In the genomic region with DNA sequence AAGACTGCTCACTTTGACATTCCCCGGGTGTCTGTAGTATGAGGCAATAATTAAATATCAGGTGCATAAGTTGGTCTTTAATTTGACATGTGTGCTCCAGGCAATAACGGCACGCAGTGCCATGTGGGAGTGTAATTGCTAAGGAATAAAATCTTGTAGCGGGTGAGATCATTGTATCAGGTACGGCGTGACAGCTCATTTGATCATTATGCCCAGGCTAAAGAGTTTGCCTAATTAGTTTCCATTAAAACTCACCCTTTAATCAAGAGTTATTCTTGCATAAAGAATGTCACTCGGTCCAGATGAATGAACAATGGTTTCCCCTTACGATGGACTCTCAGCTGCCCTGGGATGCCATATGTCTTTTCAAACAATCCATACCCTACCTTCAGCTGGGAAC, we compare ENCODE assay signal across 21 mouse cellular contexts.
DNase-seq lines count a peak whose midpoint lies in the region; ATAC-seq and TF ChIP-seq lines count a peak whose summit lies in the region.
"Had no signal": no experiment of that assay in that cellular context is flagged by ENCODE, and none has a peak within 500 bp of the region (broad histone marks: within the 10 kb centered on the region; RNA-seq: fewer than 3 reads in every experiment).

No protein-coding gene starts in this region.

- no peak for TF ChIP-seq CTCF in hindbrain, postnatal 0 days (IDR thresholded peaks at IDR 0.05; ENCODE audit: low read depth)

- H3K4me3 ChIP-seq in hindbrain, postnatal 0 days (ENCODE audit: low read length) = no peak overlapping the region
- H3K4me3 ChIP-seq in hindbrain, embryonic 11.5 days (ENCODE audit: low read depth, low read length) = no peak overlapping the region
- no peak overlapping the region for H3K4me3 ChIP-seq in neural tube, embryonic 14.5 days (ENCODE audit: low read depth, low read length)
- no peak overlapping the region for H3K4me3 ChIP-seq in forebrain, embryonic 15.5 days
- H3K4me3 ChIP-seq: embryonic facial prominence, embryonic 13.5 days; heart, embryonic 10.5 days; hindbrain, embryonic 13.5 days; intestine, embryonic 15.5 days had no signal

- peak; percentile 3 for DNase-seq in hindbrain, postnatal 0 days (ENCODE audit: low spot score)
- DNase-seq in hindbrain, embryonic 11.5 days (ENCODE audit: low spot score) = no peak
- DNase-seq in neural tube, embryonic 10.5 days (ENCODE audit: extremely low spot score, low spot score) = no peak
- DNase-seq in cerebellum, postnatal 4 days (ENCODE audit: low spot score in 2 of 2) = no peak
- DNase-seq: adrenal gland, adult 2 months; adrenal gland, postnatal 36 days; cerebellum, adult 11-12 months; cerebellum, adult 9-10 months; cerebellum, postnatal 25 days; gastrocnemius, postnatal 10 days; heart, adult 18-20 months; heart, postnatal 10 days; heart, postnatal 4 days had no signal

- no peak overlapping the region for H3K4me2 ChIP-seq in hindbrain, postnatal 0 days (ENCODE audit: low read depth, low read length)
- no peak overlapping the region for H3K4me2 ChIP-seq in hindbrain, embryonic 11.5 days (replicated peaks; ENCODE audit: low read depth, low read length)
- no peak overlapping the region for H3K4me2 ChIP-seq in neural tube, embryonic 14.5 days (ENCODE audit: low read depth, low read length)
- no peak overlapping the region for H3K4me2 ChIP-seq in forebrain, embryonic 15.5 days (replicated peaks)
- H3K4me2 ChIP-seq: embryonic facial prominence, embryonic 13.5 days; hindbrain, embryonic 13.5 days; intestine, embryonic 15.5 days had no signal

- no peak overlapping the region for H3K9ac ChIP-seq in hindbrain, postnatal 0 days (replicated peaks; ENCODE audit: low read length)
- H3K9ac ChIP-seq in hindbrain, embryonic 11.5 days (ENCODE audit: low read depth, low read length) = no peak overlapping the region
- no peak overlapping the region for H3K9ac ChIP-seq in neural tube, embryonic 14.5 days (replicated peaks; ENCODE audit: low read depth, low read length)
- H3K9ac ChIP-seq in forebrain, embryonic 15.5 days (replicated peaks) = no peak overlapping the region
- H3K9ac ChIP-seq: embryonic facial prominence, embryonic 13.5 days; hindbrain, embryonic 13.5 days; intestine, embryonic 15.5 days had no signal

- no peaks in the 10 kb centered on the region for H3K36me3 ChIP-seq in hindbrain, postnatal 0 days (ENCODE audit: insufficient read depth, low read length)
- no peaks in the 10 kb centered on the region for H3K36me3 ChIP-seq in hindbrain, embryonic 11.5 days (ENCODE audit: control insufficient read depth, insufficient read depth, low read length)
- H3K36me3 ChIP-seq in neural tube, embryonic 14.5 days (ENCODE audit: control insufficient read depth, insufficient read depth, low read length) = no peaks in the 10 kb centered on the region
- no peaks in the 10 kb centered on the region for H3K36me3 ChIP-seq in forebrain, embryonic 15.5 days
- H3K36me3 ChIP-seq: embryonic facial prominence, embryonic 13.5 days; heart, embryonic 10.5 days; hindbrain, embryonic 13.5 days; intestine, embryonic 15.5 days had no signal

- no peak for ATAC-seq in hindbrain, postnatal 0 days
- no peak for ATAC-seq in hindbrain, embryonic 11.5 days (ENCODE audit: low FRiP score)
- peak; percentile 46; the same call in 1 of the 2 replicates for ATAC-seq in neural tube, embryonic 14.5 days (ENCODE audit: low read depth)
- ATAC-seq in forebrain, embryonic 15.5 days (replicated peaks) = peak; percentile 73
- no peak for ATAC-seq in megakaryocyte, adult 5-6 weeks (ENCODE audit: poor library complexity, severe bottlenecking)
- ATAC-seq: intestine, embryonic 15.5 days had no signal

- no peak overlapping the region for H3K27ac ChIP-seq in hindbrain, postnatal 0 days
- no peak overlapping the region for H3K27ac ChIP-seq in hindbrain, embryonic 11.5 days (ENCODE audit: low read depth, low read length)
- no peak overlapping the region for H3K27ac ChIP-seq in neural tube, embryonic 14.5 days (ENCODE audit: low read depth, low read length)
- H3K27ac ChIP-seq in forebrain, embryonic 15.5 days (replicated peaks) = no peak overlapping the region
- H3K27ac ChIP-seq: embryonic facial prominence, embryonic 13.5 days; heart, embryonic 10.5 days; hindbrain, embryonic 13.5 days; intestine, embryonic 15.5 days had no signal

- no peaks in the 10 kb centered on the region for H3K9me3 ChIP-seq in hindbrain, postnatal 0 days (ENCODE audit: low read length)
- H3K9me3 ChIP-seq in hindbrain, embryonic 11.5 days (ENCODE audit: control insufficient read depth, low read length) = no peaks in the 10 kb centered on the region
- no peaks in the 10 kb centered on the region for H3K9me3 ChIP-seq in neural tube, embryonic 14.5 days (ENCODE audit: control insufficient read depth, low read length)
- no peaks in the 10 kb centered on the region for H3K9me3 ChIP-seq in forebrain, embryonic 15.5 days
- H3K9me3 ChIP-seq: heart, embryonic 10.5 days; hindbrain, embryonic 13.5 days; intestine, embryonic 15.5 days had no signal

- WGBS in hindbrain, postnatal 0 days = 41% methylated on average over 8 of the region's 8 CpGs
- 79% methylated on average over 8 of the region's 8 CpGs for WGBS in hindbrain, embryonic 11.5 days
- 43% methylated on average over 8 of the region's 8 CpGs for WGBS in neural tube, embryonic 14.5 days
- 18% methylated on average over 8 of the region's 8 CpGs for WGBS in forebrain, embryonic 15.5 days

- H3K4me1 ChIP-seq in hindbrain, postnatal 0 days (ENCODE audit: insufficient read depth, low read length) = no peaks in the 10 kb centered on the region
- H3K4me1 ChIP-seq in hindbrain, embryonic 11.5 days (replicated peaks; ENCODE audit: control insufficient read depth, insufficient read depth, low read length) = no peaks in the 10 kb centered on the region
- H3K4me1 ChIP-seq in neural tube, embryonic 14.5 days (ENCODE audit: control insufficient read depth, insufficient read depth, low read length) = no peaks in the 10 kb centered on the region
- peaks cover 12% of the 10 kb centered on the region; the same call in 1 of the 2 replicates for H3K4me1 ChIP-seq in forebrain, embryonic 15.5 days
- H3K4me1 ChIP-seq: embryonic facial prominence, embryonic 13.5 days; heart, embryonic 10.5 days; intestine, embryonic 15.5 days had no signal

- no peaks in the 10 kb centered on the region for H3K27me3 ChIP-seq in hindbrain, postnatal 0 days (ENCODE audit: insufficient read depth, low read length)
- no peaks in the 10 kb centered on the region for H3K27me3 ChIP-seq in hindbrain, embryonic 11.5 days (ENCODE audit: control insufficient read depth, insufficient read depth, low read length)
- no peaks in the 10 kb centered on the region for H3K27me3 ChIP-seq in neural tube, embryonic 14.5 days (ENCODE audit: control insufficient read depth, insufficient read depth, low read length)
- no peaks in the 10 kb centered on the region for H3K27me3 ChIP-seq in forebrain, embryonic 15.5 days
- H3K27me3 ChIP-seq: CH12.LX; embryonic facial prominence, embryonic 13.5 days; hindbrain, embryonic 13.5 days; intestine, embryonic 15.5 days had no signal

Comparison
In these comparisons a context has a peak if more than half of its experiments do, and no peak if none do; other contexts are left out.
1. ATAC-seq: peak in neural tube, embryonic 14.5 days (single experiment) and forebrain, embryonic 15.5 days (single experiment); none in hindbrain, postnatal 0 days (single experiment), hindbrain, embryonic 11.5 days (single experiment) and megakaryocyte, adult 5-6 weeks (single experiment).